Mouse (Mus musculus) left cerebral cortex, postnatal 10 days (tissue): ENCODE measurements around the gene Pgk1. TPM values are rescaled to one million over a fixed set of nuclear protein-coding genes. Genes with fewer than 3 reads are reported as not detected.
"Not testable (repeated sequence)": the region's sequence is repeated elsewhere in the genome, so short reads cannot be mapped to it uniquely, and the experiment has no call there.

Experiments used
- DNase-seq, 2 experiments: peaks; one replicate each; pipeline ENCODE4 v3.0.0; 2021 to 2022; ENCODE audit warnings: low spot score in 2 of 2, mixed read lengths in 1 of 2; ENCODE audit errors: extremely low spot score in 1 of 2
- intact Hi-C: fragments of 180-260 bp; cut with DNase I; formaldehyde crosslinking; loops from one replicate; pipeline ENCODE4 v1.15.1; 2025
- total RNA-seq, 2 experiments: library from RNA; stranded (reverse); gene quantifications; 2 replicates each; pipeline ENCODE4 v1.2.3; 2021

The Pgk1 gene
- 100 to 1,000 TPM; 307 to 351 TPM for total RNA-seq

DNA sequence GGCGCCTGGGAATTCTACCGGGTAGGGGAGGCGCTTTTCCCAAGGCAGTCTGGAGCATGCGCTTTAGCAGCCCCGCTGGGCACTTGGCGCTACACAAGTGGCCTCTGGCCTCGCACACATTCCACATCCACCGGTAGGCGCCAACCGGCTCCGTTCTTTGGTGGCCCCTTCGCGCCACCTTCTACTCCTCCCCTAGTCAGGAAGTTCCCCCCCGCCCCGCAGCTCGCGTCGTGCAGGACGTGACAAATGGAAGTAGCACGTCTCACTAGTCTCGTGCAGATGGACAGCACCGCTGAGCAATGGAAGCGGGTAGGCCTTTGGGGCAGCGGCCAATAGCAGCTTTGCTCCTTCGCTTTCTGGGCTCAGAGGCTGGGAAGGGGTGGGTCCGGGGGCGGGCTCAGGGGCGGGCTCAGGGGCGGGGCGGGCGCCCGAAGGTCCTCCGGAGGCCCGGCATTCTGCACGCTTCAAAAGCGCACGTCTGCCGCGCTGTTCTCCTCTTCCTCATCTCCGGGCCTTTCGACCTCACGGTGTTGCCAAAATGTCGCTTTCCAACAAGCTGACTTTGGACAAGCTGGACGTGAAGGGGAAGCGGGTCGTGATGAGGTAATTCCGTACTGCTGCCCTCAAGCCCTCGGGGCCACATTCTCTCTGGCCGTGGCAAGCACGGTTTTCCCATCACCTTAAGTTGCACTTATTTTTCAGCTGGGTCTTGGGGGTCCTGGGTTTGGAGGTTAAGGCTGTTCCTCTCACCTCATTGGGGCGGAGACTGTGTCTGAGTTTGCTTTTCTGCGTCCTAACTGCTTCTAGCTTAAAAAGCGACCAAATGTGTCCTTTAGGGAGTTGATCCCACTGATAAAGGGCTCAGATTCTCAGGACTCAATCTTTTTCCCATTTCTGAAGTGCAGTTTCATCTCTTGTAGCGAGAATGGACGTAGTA, at the start of gene Pgk1:
Pgk1 (plus strand) TSS at position 388 of the 937 bp plus-strand sequence.
- intact Hi-C loops = no loop called here
- peak; percentile 91 to 95 for DNase-seq

DNA sequence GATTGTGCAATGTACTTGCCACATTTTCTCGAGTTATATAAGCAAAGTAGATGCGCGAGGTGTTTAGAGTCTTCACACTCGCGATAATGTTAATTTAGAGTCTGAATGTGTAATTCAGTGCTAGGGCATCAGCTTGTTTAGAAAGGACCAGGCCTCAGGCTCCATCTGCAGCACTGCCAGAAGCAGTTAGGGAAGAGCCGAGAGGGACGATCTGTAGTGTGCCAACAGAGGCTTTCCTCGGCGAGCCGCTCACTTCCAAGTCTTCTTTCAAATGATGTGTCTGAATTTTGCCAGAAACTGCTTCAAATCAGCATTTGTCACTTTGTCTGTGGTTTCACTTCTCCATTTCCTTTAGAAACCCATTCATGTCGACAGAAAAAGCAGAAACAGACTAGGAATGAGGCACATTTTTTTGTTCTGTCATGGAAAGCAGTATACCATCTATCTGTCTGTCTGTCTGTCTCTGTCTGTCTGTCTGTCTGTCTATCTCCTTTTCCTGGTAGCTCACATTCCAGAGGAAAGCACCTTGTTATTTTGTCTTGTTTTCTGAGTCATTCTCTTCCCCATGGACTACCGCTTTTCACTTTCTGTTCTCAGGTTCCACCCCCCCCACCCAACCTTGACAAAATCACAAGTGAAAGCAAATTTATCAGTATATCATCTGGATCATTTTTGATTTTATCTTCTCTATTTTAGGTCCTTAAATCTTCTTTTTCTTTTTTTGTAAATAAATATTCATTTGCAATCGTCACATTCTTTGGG, 47.4 kb upstream of the Pgk1 start:
- intact Hi-C loops = no loop called here
- DNase-seq = no peak

DNA sequence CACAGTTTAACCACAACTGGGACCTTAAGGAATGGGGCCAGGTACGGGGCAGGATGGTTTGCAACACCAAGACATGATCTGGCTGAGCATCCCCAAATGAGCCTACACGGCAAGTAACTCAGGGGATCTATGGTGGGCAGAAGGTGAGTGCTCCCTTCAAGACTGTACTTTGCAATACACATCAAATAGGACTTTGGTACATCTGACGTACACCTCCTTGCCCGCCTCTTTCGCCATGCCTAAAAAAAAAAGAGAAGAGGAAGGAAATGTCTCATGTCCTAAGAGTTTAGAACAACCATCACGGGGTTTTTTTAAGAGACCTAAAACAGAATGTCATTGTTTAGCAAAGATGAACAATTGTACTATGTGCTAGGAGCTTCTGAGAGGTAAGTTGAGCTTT, 44.0 kb upstream of the Pgk1 start, which contains the start of gene Tlr13:
Tlr13 (plus strand) TSS at position 269 of the 400 bp plus-strand sequence.
- intact Hi-C loops = no loop called here

DNA sequence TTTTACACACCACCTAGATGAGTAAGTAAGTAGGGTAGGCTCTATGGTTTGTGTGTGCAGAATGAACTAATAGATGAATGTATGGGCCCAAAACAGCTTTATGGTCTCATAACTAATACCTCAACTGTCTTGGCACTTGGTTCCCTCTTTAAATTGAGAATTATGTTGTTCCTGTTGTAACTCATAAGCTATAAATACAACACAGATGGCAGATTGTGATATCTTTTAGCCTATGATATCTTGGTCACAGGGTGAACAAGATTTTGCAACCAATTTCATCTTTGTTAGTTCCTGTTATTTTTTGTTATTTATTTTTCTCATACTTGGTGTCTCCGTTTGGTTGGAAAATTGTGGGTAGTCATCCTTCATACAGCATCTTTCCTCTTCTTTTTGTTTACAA, 38.7 kb upstream of the Pgk1 start:
- no peak for DNase-seq
- intact Hi-C loops = no loop called here

More for the DNA sequence above, 44.0 kb upstream of the Pgk1 start, which contains the start of gene Tlr13:
- no peak for DNase-seq

DNA sequence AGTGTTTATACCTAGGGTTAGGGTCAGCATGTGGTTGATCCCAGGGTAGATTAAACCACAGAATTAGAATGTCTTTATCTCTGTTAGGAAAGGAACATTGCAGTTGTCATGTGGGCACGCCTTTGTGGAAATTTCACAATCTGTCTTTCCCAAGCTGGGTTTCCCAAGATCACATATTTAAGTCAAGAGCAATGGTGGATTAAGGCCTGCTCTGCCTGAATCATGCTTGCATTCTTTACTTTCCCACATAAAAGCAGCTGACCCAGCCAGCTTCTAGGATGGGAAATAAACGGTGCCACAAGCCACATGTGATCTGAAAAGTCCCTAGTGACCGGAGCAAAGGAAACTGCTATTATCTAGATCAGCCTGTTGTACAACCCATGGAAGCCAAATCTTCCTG, 37.4 kb upstream of the Pgk1 start:
- intact Hi-C loops = no loop called here
- no peak for DNase-seq

DNA sequence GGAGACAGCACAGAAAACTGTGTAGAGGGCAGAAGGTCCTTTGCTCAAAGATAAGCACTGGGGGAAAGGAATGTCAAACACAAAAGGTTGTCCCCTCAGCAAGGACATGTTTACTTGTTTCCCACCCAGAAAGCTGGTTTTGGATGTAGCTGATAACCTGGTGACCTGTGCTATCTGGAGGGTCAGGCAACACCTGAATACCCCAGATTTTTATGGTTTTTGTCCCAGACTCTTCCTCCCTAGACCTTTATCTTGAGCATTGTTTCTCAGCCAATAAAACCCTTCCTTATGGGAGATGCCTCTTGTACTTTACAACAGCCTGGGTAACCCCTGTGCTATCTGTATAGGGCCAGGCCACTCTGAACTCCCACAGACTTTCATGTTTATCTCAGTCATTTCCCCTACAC, 32.7 kb upstream of the Pgk1 start:
- intact Hi-C loops = no loop called here
- no peak for DNase-seq

DNA sequence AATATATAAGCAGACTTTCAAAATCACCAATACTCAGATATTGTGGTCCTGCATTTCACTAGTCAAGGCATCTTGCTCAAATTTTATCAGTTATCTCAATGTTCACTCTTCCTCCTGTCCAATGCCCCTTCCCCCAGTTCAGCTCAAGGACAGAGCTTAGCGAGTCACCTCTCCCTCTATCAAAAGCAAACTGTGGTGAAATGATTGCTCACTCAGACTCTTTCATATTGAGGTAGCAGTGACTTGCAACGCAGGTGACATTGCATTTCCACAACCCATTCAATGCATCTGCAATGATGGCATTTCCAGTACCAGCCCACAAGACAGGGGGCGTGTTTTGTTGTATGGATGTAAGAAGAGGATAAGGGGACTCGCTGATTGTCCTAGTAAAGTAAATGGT, 31.0 kb upstream of the Pgk1 start:
- DNase-seq = no peak
- intact Hi-C loops = no loop called here

DNA sequence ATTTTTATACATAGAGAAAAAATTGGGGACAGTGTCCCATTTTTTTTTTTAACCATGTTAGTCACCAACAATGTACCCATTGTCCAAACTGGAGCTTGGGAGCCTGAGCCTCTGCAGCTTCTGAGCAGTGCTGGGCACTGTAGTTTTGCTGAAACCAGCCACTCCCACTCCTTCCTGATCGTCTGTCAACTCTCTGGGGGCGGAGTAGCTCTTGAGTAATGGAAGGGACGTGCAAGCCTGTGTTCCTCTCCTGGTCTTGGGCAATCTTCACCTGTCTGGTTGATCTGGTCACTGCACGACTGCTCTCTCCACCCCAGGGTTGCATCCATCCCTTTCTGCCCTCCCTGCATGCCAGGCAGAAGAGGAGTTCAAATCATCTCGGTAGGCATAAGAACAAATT, 22.9 kb upstream of the Pgk1 start:
- intact Hi-C loops = no loop called here
- no peak for DNase-seq

DNA sequence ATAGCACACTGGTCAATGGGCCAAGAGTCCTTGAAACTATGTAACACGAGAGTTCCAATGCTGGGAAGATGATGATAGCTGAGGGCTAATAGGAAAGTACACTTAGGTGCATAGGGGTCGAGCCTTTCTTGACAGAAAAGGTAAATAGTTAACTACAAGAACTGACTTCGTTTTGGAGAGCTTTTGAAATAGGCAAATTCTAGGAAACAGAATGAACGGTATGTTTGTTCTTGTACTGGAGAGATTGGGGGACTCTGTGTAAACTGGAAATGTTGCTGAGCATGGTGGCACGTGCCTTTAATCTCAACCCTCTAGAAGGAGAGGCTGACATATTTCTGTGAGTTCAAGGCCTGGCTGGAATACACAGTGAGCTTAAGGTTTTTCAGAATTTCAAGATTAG, 22.3 kb upstream of the Pgk1 start:
- DNase-seq = no peak
- intact Hi-C loops = no loop called here

DNA sequence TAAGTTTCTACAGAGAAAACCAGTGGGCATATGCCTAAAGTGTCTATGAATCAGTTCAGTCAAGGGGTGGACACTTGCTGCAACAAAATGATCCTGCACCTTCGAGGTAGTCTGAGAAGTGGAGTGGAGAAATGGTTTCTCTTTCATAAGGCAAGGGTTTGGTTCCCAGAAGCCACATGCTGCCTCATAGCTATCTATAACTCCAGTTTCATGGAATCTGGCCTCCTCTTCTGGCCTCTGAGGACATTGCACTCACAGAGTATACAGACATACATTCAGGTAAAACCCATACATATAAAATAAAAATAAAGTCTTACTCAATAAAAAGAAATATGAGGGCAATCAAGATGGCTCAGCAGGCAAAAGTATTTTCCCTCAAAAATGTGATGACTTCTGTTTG, 21.8 kb upstream of the Pgk1 start:
- no peak for DNase-seq
- intact Hi-C loops = no loop called here

DNA sequence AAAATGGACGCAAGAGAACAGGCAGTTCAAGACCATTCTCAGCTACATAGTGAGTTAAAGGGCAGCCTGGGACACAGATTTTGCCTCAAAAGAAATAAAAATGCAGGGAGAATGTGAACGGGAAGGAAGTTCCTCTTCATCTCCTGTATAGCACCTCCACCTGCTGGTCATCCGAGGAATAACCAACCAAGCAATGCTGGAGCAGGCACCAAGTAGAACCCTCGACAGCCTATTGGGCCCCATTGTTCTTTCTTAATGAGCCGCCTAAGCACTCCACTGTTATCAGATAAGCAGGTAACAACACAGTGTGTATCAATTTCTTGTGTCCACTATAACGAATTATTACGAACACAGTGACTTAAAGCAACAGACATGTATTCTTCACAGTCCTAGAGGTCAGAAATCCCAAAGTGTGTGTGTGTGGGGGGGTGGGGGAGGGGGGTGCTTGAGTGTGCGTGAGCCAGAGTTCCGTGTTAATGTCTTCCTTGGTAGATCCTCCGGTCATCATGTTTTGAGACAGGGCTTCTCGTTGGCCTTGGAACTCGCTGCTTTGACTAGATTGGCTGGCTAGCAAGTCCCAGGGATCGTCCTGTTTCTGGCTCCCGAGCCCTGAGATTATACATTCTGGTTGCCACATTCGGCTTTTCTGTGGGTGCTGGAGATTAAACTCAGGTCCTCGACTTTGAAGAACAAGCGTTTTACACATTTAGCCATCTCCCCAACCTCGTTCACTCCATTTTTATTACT, 15.6 kb upstream of the Pgk1 start:
- peak; percentile 63 to 73 for DNase-seq
- intact Hi-C loops = loop anchor here (2.0 kb wide), 1 partner anchor 144 kb away; the partner anchor contains the start of gene Atp7a

DNA sequence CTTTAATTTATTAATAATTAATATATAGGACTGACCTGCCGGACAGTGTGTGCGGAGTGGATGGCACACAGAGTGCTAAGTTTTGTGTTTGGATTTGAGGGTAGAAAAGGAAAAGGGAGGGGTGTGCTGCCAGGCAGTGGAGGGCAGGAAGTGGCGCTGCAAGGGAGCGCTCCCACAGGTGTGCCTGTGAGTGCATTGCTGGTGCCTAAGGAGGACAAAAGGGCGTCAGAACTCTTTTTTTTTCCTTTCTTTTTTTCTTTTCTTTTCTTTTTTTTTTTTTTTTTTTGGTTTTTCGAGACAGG, 15.1 kb upstream of the Pgk1 start:
- DNase-seq = no peak
- intact Hi-C loops = loop anchor here (2.0 kb wide), 1 partner anchor 145 kb away; the partner anchor contains the start of gene Atp7a

DNA sequence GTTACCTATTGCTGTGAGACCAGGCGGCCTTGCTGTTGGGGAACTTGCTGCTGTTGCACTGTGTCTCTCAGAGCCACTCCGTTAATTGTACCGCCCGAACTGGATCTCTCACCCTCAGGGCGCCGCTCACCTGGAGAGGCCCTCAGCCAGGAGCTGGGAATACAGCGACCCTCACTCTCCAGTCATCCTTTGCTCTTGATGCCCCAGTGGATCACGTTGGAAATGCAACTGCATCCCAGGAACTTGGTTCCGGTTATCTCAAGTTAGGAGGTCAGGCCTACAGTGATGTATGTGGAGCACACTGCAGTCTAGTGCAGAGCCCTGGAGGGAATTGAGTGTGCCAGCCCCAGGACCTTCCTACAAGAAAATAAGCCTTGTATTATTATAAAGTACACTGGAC, 10.6 kb upstream of the Pgk1 start:
- intact Hi-C loops = no loop called here
- DNase-seq = no peak

DNA sequence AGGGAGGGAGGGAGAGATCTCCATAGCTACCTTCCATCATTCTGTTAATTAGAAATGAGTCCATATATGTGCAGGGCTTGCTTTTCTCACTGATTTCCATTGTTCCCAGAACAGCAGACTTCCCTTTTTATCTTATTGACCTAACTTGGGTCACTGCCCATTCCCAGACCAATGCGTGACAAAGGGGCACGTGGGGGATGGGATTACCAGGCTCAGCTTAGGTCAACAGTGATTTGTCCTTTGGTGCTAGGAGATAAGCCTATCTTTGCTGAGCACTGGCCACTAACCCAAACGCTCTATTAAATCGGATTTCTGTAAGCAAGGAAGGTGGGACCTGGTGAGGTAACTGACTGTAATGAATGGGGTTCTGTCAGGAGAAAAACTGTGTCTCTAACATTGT, 2.6 kb upstream of the Pgk1 start:
- intact Hi-C loops = no loop called here
- DNase-seq = no peak

DNA sequence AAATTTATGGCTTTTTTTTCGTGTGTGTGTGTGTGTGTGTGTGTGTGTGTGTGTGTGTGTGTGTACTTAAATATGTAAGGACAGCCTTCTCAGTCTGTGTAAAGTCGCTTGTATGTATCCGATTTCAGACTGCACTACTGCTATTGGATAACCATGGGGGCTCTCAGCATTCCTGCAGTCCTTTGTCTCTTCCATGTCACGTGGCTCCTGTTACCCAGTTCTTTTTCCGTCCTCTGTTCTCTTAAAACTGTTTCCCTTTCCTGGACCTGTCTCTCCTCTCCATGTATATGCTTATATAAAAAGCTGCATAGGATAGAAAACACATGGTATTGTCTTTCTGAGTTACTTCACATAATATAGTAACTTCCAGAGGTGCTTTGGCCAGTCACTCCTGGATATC, 1.2 kb upstream of the Pgk1 start:
- no peak for DNase-seq
- intact Hi-C loops = no loop called here

DNA sequence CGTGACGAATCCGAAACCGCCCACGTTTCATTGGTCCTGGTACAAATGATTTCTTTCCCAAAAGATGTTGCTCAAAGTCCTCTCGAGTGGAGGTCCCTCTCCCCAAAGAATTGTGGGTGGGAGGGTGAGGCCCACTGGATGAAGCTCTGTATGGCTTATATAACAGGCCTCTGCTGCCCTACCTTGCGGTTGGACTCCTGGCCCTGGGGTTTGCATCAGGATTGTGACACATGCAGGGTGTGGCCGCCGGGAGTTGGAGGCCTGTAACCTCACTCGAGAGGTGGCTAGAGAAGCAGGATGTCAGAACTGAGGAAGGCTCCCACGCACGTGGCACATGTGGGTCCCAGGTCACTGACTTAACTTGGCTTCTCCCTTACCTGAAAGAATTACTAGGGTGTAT, 837 bp downstream of the Pgk1 start:
- intact Hi-C loops = no loop called here
- DNase-seq = peak in 1 of 2 experiments; percentile 17

DNA sequence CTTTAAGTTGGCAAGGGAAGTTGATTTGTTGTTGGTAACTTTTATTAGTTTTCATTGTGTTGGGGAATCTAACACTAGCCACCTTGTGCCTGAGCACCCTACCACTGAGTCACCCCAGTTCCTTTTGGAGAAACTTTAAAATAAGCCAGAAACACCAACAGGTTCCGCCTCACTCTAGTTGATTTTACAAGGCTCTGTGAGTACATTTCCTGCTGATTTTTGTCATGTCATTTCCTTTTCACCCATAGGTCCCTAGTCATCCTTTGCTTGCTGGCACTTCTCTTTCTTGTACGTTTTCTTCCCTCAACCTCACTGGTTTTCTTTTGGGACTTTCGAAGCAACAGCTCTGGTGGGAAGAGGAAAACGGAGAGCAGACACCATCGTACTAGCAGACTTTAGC, 2.5 kb downstream of the Pgk1 start:
- intact Hi-C loops = no loop called here

DNA sequence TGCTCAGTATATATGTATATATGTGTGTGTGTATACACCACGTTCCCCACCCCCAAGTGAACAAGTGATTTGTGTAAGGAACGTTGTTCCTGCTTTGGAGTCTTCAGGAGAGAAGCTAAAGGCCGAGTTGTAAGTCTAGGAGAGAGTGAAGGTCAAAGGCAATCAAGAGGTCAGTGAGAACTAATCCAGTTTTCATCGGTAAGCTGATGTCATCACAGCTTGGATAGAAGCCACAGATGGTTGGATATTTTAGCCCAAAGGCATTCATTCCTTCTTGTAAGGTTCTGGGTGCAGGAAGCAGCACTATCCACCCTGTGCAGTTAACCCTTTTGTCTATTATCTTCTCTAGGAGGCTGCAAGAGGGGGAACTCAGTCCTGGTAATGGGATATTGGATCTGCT, 3.2 kb downstream of the Pgk1 start:
- no peak for DNase-seq
- intact Hi-C loops = no loop called here

More for the DNA sequence above, 2.5 kb downstream of the Pgk1 start:
- DNase-seq = no peak

DNA sequence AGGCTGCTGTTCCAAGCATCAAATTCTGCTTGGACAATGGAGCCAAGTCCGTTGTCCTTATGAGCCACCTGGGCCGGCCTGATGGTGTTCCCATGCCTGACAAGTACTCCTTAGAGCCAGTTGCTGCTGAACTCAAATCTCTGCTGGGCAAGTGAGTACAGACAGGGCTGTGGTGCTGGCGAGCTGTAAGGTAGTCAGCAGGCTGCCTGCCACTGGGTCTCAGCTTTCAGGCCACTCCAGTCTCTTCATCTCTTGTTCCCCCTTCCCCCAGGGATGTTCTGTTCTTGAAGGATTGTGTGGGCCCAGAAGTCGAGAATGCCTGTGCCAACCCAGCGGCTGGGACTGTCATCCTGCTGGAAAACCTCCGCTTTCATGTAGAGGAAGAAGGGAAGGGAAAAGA, 7.5 kb downstream of the Pgk1 start:
- intact Hi-C loops, DNase-seq: not testable (repeated sequence)
